Mouse (Mus musculus): ENCODE data around the gene Amer3. TPM values are rescaled to one million over a fixed set of nuclear protein-coding genes. Genes with fewer than 3 reads are reported as not detected.
A peak's percentile ranks its signal among the peaks of the same experiment; 100 is the strongest.
"Not testable (repeated sequence)": the region's sequence is repeated elsewhere in the genome, so short reads cannot be mapped to it uniquely, and the experiment has no call there.

Gene Amer3
- total RNA-seq (2014; rRNA removed; ENCODE audit: low replicate concordance) (0.08 TPM in 1 of 2 replicates, not detected in the other), polyA plus RNA-seq (2015; fragmentation: Nextera tagmentation; extraction: Ambion mirVana) (not detected in 2 replicates)

DNA sequence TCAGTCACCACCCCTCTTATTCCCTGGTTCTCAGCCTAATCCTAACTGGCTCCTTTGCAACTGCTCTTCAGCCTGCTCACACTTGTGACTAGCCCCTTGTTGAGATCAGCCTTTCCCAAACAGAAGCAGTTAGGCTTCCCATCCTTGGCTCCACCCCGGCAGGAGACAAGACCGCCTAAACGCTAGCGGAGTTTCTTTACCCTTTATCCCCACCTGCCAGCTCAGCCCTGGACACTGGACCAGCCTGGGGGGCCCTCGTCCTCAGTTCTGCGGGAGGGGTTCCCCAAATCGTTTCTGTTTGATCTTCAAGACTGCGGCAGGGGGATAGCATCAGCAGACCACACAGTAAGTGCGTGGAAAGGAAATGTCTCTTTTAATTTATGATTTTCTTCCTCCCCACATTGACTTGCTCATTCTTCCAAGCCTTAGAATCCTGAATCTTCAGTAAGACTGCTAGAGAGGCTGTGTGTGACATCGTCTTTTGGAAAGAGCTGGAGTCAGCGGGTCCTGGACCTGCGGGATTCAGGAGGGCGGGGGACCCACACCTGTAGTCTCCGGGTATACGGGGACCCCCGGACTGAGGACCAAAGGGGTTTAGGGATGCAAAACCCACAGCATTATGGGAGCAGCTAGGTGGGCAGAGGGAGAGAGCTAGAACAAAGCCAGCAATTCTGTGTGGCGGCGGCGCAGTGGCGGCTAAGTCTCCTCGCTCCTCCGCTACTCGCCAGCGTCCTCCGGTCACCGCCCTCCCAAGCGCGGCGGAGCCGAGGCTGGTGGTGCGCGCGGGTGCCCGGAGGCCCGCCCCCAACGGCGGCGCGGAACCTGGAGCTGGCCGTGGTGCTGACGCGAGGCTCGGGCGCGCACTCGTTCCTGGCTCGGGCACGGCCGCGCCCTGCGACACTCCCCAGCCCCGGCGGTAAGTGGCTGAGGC is at the start of gene Amer3:
Gene Amer3, plus strand, starts transcription at position 807 of the 931 bp plus-strand sequence.
- no peak within 1 kb of the TSS for H3K9ac ChIP-seq (replicated peaks; ENCODE audit: low read depth, low read length)
- peak; percentile 58 for DNase-seq (ENCODE audit: low spot score)

DNA sequence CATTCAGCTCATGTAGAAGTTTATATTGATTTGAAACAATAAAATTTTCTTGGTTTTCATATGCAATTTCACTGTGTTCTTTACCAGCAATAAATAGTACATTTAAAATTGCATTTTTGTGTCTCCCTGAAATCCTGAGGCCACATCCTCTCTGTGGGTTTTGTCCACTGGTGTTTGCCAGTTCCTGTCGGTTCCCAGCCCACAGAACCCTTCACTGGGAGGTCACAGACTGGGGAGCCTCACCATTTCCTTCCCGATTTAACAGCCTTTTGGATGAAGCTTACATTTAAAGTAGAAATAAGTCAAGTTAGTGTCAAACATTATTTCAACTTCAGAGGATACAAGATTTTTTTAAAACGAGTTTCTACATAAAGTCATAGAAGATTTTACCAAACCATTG is 44.9 kb upstream of the Amer3 start:
- not testable (repeated sequence) for H3K27ac ChIP-seq (ENCODE audit: low read depth); H3K9ac ChIP-seq (replicated peaks; ENCODE audit: low read depth, low read length); H3K4me3 ChIP-seq (ENCODE audit: low read depth, low read length); ATAC-seq (ENCODE audit: insufficient read depth, low read depth); H3K4me2 ChIP-seq (ENCODE audit: low read depth, low read length); H3K9me3 ChIP-seq (replicated peaks; ENCODE audit: control insufficient read depth, low read length); H3K36me3 ChIP-seq (replicated peaks; ENCODE audit: control insufficient read depth, insufficient read depth, low read length); H3K4me1 ChIP-seq (ENCODE audit: control insufficient read depth, insufficient read depth); DNase-seq (ENCODE audit: low spot score)
- 32% methylated on average over 3 of the region's 3 CpGs for WGBS
- H3K27me3 ChIP-seq (ENCODE audit: control insufficient read depth, insufficient read depth, low read length), result peaks cover 25% of the 10 kb centered on the region

More for the DNA sequence above, at the start of gene Amer3:
- H3K27me3 ChIP-seq (ENCODE audit: control insufficient read depth, insufficient read depth, low read length), result peaks cover 31% of the 10 kb centered on the region
- H3K27ac ChIP-seq (ENCODE audit: low read depth), result no peak within 1 kb of the TSS
- H3K4me1 ChIP-seq (ENCODE audit: control insufficient read depth, insufficient read depth), result 0 out of 2 replicates have a peak, but pooled peaks cover 4% of the 10 kb centered on the region
- WGBS, result under 1% methylated on average over 52 of the region's 53 CpGs
- peak; percentile 91 for ATAC-seq (ENCODE audit: insufficient read depth, low read depth)
- no peak for TF ChIP-seq EP300 (IDR thresholded peaks at IDR 0.05; ENCODE audit: low read depth)
- no peak for TF ChIP-seq CTCF (IDR thresholded peaks at IDR 0.05; ENCODE audit: low read depth)
- peak within 1 kb of the TSS; percentile 26 for H3K4me3 ChIP-seq (ENCODE audit: low read depth, low read length)
- H3K36me3 ChIP-seq (replicated peaks; ENCODE audit: control insufficient read depth, insufficient read depth, low read length), result no peaks in the 10 kb centered on the region
- no peaks in the 10 kb centered on the region for H3K9me3 ChIP-seq (replicated peaks; ENCODE audit: control insufficient read depth, low read length)
- H3K4me2 ChIP-seq (ENCODE audit: low read depth, low read length), result peak within 1 kb of the TSS; percentile 59

DNA sequence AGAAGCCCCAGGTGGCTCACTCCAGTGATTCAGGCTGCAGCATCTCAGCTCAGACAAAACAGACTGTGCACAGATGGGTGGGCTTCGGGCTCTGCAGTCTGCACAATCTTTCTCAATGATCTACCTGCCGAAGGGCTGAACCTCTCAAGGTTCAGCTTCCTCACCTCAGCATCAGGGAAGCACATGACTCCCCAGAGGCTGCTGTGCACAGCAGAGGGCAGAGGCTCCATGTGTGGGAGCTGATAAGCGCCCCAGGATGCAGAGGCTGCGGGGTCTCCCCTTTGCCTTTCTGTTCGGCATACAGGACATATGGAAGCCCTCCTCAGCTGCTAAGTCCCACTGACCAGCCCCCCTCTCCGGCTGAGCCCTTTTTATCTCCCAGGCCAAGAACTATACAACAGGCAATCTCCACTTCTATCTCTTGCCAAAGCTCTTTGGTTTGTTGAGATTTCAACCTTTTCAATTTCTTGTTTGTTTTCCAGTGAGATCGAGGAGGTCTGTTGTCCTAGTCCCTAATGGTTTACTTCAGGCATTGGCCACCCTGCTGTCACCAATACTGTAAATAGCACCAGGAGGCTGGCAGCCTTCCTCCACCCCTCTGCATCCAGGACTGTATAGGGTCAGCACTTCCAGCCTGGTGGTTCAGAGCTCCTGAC is 44.3 kb upstream of the Amer3 start, which contains the start of gene Cfc1:
Gene Cfc1, plus strand, starts transcription at position 606 of the 656 bp plus-strand sequence.
- DNase-seq (ENCODE audit: low spot score); H3K36me3 ChIP-seq (replicated peaks; ENCODE audit: control insufficient read depth, insufficient read depth, low read length); H3K9me3 ChIP-seq (replicated peaks; ENCODE audit: control insufficient read depth, low read length); H3K27ac ChIP-seq (ENCODE audit: low read depth); H3K9ac ChIP-seq (replicated peaks; ENCODE audit: low read depth, low read length); H3K4me1 ChIP-seq (ENCODE audit: control insufficient read depth, insufficient read depth); ATAC-seq (ENCODE audit: insufficient read depth, low read depth): not testable (repeated sequence)
- 22% methylated on average over 7 of the region's 7 CpGs for WGBS
- Histone ChIP-seq H3K4me3 (ENCODE audit: low read depth, low read length) (0 out of 2 replicates have a peak within 1 kb of the TSS, but pooled peaks have one; percentile 5), H3K27me3 (ENCODE audit: control insufficient read depth, insufficient read depth, low read length) (peaks cover 25% of the 10 kb centered on the region), H3K4me2 (ENCODE audit: low read depth, low read length) (peak within 1 kb of the TSS; percentile 34)

DNA sequence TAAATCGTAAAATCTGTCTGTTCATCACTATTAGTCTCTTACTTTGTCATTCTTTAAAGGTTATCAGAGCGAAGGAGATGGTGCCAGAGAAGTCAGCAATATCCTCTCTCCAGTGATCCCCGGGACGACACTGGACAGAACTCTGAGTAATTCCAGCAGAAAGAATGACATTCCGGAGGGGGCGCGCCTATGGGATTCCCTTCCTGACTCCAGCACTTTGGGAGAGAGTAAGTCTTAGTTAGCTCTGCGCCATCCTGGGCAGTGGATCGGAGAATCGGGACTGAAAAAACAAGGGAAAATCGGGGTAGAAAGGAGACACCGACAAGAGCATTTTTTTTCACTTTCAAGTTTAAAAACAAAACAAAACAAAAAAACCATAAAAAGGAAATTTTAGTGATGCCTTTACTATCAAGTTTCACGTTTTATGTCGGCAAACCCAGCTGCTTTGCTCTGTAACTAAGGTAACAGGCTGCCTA is 43.1 kb upstream of the Amer3 start:
- H3K27me3 ChIP-seq (ENCODE audit: control insufficient read depth, insufficient read depth, low read length), result peaks cover 25% of the 10 kb centered on the region
- 0 out of 2 replicates have a peak overlapping the region, but pooled peaks have one; percentile 5 for H3K4me3 ChIP-seq (ENCODE audit: low read depth, low read length)
- DNase-seq (ENCODE audit: low spot score) (peak; percentile 6), ATAC-seq (ENCODE audit: insufficient read depth, low read depth) (no peak)
- TF ChIP-seq EP300 (IDR thresholded peaks at IDR 0.05; ENCODE audit: low read depth) (no peak), CTCF (IDR thresholded peaks at IDR 0.05; ENCODE audit: low read depth) (no peak)
- H3K9me3 ChIP-seq (replicated peaks; ENCODE audit: control insufficient read depth, low read length), result no peaks in the 10 kb centered on the region
- no peak overlapping the region for H3K9ac ChIP-seq (replicated peaks; ENCODE audit: low read depth, low read length)
- H3K27ac ChIP-seq (ENCODE audit: low read depth), result no peak overlapping the region
- H3K4me2 ChIP-seq (ENCODE audit: low read depth, low read length), result peak overlapping the region; percentile 34
- H3K4me1 ChIP-seq (ENCODE audit: control insufficient read depth, insufficient read depth), result no peaks in the 10 kb centered on the region
- 3% methylated on average over 14 of the region's 14 CpGs for WGBS
- no peaks in the 10 kb centered on the region for H3K36me3 ChIP-seq (replicated peaks; ENCODE audit: control insufficient read depth, insufficient read depth, low read length)

DNA sequence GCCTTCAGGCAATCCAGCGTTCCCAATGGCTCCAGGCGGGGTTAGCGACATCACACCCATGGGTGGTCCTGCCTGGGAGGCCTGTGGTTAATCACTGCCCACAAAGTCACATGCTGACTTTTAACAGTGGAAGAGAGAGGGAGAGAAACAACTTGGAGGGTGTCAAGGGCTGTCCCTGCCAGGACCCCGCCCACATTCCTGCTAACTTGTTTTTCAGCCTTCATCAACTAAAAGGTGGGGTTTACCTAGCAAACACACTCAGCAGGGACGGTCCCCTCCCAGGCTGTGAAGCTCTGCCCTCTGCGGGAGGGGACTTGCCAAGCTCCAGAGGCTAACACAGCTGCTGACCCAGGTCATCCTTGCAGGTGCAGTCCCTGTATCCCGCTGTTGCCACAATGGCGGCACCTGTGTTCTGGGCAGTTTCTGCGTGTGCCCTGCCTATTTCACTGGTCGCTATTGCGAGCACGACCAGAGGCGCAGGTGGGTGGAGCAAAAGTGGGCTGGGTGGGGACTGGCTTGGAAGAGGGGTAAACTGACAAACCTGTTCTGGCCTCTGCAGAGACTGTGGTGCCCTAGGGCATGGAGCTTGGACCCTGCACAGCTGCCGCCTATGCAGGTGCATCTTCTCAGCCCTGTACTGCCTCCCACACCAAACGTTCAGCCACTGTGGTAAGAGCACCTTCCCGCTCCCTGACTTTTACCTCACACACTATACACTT is 42.5 kb upstream of the Amer3 start:
- no peak overlapping the region for H3K9ac ChIP-seq (replicated peaks; ENCODE audit: low read depth, low read length)
- H3K4me3 ChIP-seq (ENCODE audit: low read depth, low read length), result 0 out of 2 replicates have a peak overlapping the region, but pooled peaks have one; percentile 4
- no peak overlapping the region for H3K27ac ChIP-seq (ENCODE audit: low read depth)
- DNase-seq (ENCODE audit: low spot score) (no peak), ATAC-seq (ENCODE audit: insufficient read depth, low read depth) (no peak)
- no peak for TF ChIP-seq CTCF (IDR thresholded peaks at IDR 0.05; ENCODE audit: low read depth)
- TF ChIP-seq EP300 (IDR thresholded peaks at IDR 0.05; ENCODE audit: low read depth), result no peak
- WGBS, result 9% methylated on average over 16 of the region's 16 CpGs
- H3K4me1 ChIP-seq (ENCODE audit: control insufficient read depth, insufficient read depth), result no peaks in the 10 kb centered on the region
- H3K36me3 ChIP-seq (replicated peaks; ENCODE audit: control insufficient read depth, insufficient read depth, low read length), result no peaks in the 10 kb centered on the region
- H3K27me3 ChIP-seq (ENCODE audit: control insufficient read depth, insufficient read depth, low read length), result peaks cover 25% of the 10 kb centered on the region
- H3K9me3 ChIP-seq (replicated peaks; ENCODE audit: control insufficient read depth, low read length), result no peaks in the 10 kb centered on the region
- peak overlapping the region; percentile 34 for H3K4me2 ChIP-seq (ENCODE audit: low read depth, low read length)

Data from heart, postnatal 0 days (tissue).